Mouse (Mus musculus) CH12.LX (cell line): ENCODE results near the gene Palm2. TPM values are rescaled to one million over a fixed set of nuclear protein-coding genes. Genes with fewer than 3 reads are reported as not detected.

Experiments
- DNase-seq: peaks from one replicate; pipeline ENCODE4 v3.0.0-alpha.2; 2013; ENCODE audit errors: extremely low read depth
- H3K27ac ChIP-seq: 2 replicates; pipeline ENCODE4 v1.5.1; 2012; ENCODE audit warnings: low read depth, mild to moderate bottlenecking, control low read depth, moderate library complexity; ENCODE audit not compliant: insufficient read depth
- H3K27me3 ChIP-seq: replicated peaks from 2 replicates; pipeline ENCODE3; 2012; ENCODE audit warnings: inconsistent platforms
- H3K36me3 ChIP-seq, 2 experiments: replicated peaks in 1 of 2; 2 replicates each; pipeline versions ENCODE3 to v1.6.1; 2012; ENCODE audit warnings: inconsistent platforms in 1 of 2, low read length in 1 of 2, mild to moderate bottlenecking in 1 of 2, mixed read lengths in 1 of 2, moderate library complexity in 1 of 2; ENCODE audit not compliant: control insufficient read depth in 1 of 2, insufficient read depth in 1 of 2
- H3K4me1 ChIP-seq, 2 experiments: 2 replicates each; pipeline ENCODE4 v1.6.1; 2012; ENCODE audit warnings: inconsistent platforms in 1 of 2, moderate library complexity in 1 of 2; ENCODE audit not compliant: insufficient read depth in 2 of 2, control insufficient read depth in 1 of 2
- H3K4me2 ChIP-seq: 2 replicates; pipeline ENCODE4 v1.6.1; 2012; ENCODE audit warnings: low read depth, mild to moderate bottlenecking, control low read depth; ENCODE audit not compliant: poor library complexity, insufficient read depth, severe bottlenecking
- H3K4me3 ChIP-seq, 3 experiments: fragments of 150-350 bp in 1 of 3; sonication (generic) in 1 of 3; replicated peaks in 1 of 3; 2 replicates each; pipeline versions ENCODE3 to v1.5.1; 2011 to 2012; ENCODE audit warnings: low read depth in 2 of 3, low read length in 2 of 3, mild to moderate bottlenecking in 2 of 3, moderate library complexity in 2 of 3, control low read depth in 1 of 3, improper control_type of control experiment in 1 of 3, inconsistent platforms in 1 of 3, mixed read lengths in 1 of 3; ENCODE audit not compliant: poor library complexity in 1 of 3
- H3K79me2 ChIP-seq: replicated peaks from 2 replicates; pipeline ENCODE4 v1.6.1; 2012; ENCODE audit warnings: mild to moderate bottlenecking, moderate library complexity; ENCODE audit not compliant: control insufficient read depth, poor library complexity, insufficient read depth, severe bottlenecking; ENCODE audit errors: extremely low read depth
- H3K9ac ChIP-seq: 2 replicates; pipeline ENCODE4 v1.6.1; 2012; ENCODE audit warnings: low read depth, mild to moderate bottlenecking, control low read depth, moderate library complexity; ENCODE audit not compliant: insufficient read depth
- H3K9me3 ChIP-seq: replicated peaks from 2 replicates; pipeline ENCODE3; 2012; ENCODE audit warnings: low read length, inconsistent platforms, mixed read lengths
- CHD1 ChIP-seq: IDR thresholded peaks from 2 replicates; pipeline ENCODE4 v1.6.1; 2012; ENCODE audit warnings: low read depth, low read length, improper control_type of control experiment, inconsistent platforms
- CHD2 ChIP-seq: IDR thresholded peaks from 2 replicates; pipeline ENCODE4 v1.6.1; 2011; ENCODE audit warnings: low read length, improper control_type of control experiment
- CTCF ChIP-seq, 2 experiments: IDR thresholded peaks in 1 of 2; conservative IDR thresholded peaks in 1 of 2; 2 replicates each; pipeline ENCODE4 v1.5.1; 2011 to 2012; ENCODE audit warnings: low read depth in 2 of 2, low read length in 2 of 2, improper control_type of control experiment in 1 of 2, inconsistent platforms in 1 of 2, mild to moderate bottlenecking in 1 of 2, moderate library complexity in 1 of 2
- EP300 ChIP-seq: IDR thresholded peaks from 2 replicates; pipeline ENCODE4 v1.6.1; 2011; ENCODE audit warnings: low read length, improper control_type of control experiment
- ETS1 ChIP-seq: conservative IDR thresholded peaks from 2 replicates; pipeline ENCODE4 v1.6.1; 2012; ENCODE audit warnings: low read depth, mild to moderate bottlenecking, inconsistent platforms, low read length, improper control_type of control experiment, moderate library complexity
- GABPA ChIP-seq: IDR thresholded peaks from 2 replicates; pipeline ENCODE4 v1.6.1; 2012; ENCODE audit warnings: low read depth, low read length, improper control_type of control experiment, inconsistent platforms; ENCODE audit not compliant: insufficient replicate concordance
- JUN ChIP-seq: IDR thresholded peaks from 2 replicates; pipeline ENCODE4 v1.6.1; 2011; ENCODE audit warnings: low read depth, mild to moderate bottlenecking, low read length, improper control_type of control experiment, moderate library complexity; ENCODE audit not compliant: insufficient read depth
- MAFK ChIP-seq: IDR thresholded peaks from 2 replicates; pipeline ENCODE4 v1.6.1; 2011; ENCODE audit warnings: low read length, improper control_type of control experiment; ENCODE audit not compliant: insufficient replicate concordance
- MAZ ChIP-seq: IDR thresholded peaks from 2 replicates; pipeline ENCODE4 v1.6.1; 2012; ENCODE audit warnings: low read depth, mild to moderate bottlenecking, inconsistent platforms, low read length, improper control_type of control experiment, moderate library complexity
- MYC ChIP-seq: IDR thresholded peaks from 2 replicates; pipeline ENCODE4 v1.6.1; 2011; ENCODE audit warnings: low read depth, mild to moderate bottlenecking, improper control_type of control experiment, low read length
- PAX5 ChIP-seq: IDR thresholded peaks from 2 replicates; pipeline ENCODE4 v1.6.1; 2012; ENCODE audit warnings: low read length, inconsistent platforms, mixed read lengths
- RAD21 ChIP-seq: IDR thresholded peaks from 2 replicates; pipeline ENCODE4 v1.6.1; 2011; ENCODE audit warnings: low read depth, mild to moderate bottlenecking, low read length, improper control_type of control experiment, moderate library complexity
- SMC3 ChIP-seq: IDR thresholded peaks from 2 replicates; pipeline ENCODE4 v1.6.1; 2011; ENCODE audit warnings: low read depth, low read length, improper control_type of control experiment
- TBP ChIP-seq: conservative IDR thresholded peaks from 2 replicates; pipeline ENCODE4 v1.6.1; 2011; ENCODE audit warnings: low read depth, low read length, improper control_type of control experiment
- TCF12 ChIP-seq: IDR thresholded peaks from 2 replicates; pipeline ENCODE4 v1.6.1; 2014; ENCODE audit warnings: low read depth, mild to moderate bottlenecking, inconsistent platforms, low read length, improper control_type of control experiment
- USF1 ChIP-seq: IDR thresholded peaks from 2 replicates; pipeline ENCODE4 v1.6.1; 2014; ENCODE audit warnings: low read depth, mild to moderate bottlenecking, inconsistent platforms, low read length, improper control_type of control experiment
- USF2 ChIP-seq: conservative IDR thresholded peaks from 2 replicates; pipeline ENCODE4 v1.6.1; 2011; ENCODE audit warnings: low read depth, low read length, improper control_type of control experiment
- ZMIZ1 ChIP-seq: IDR thresholded peaks from 2 replicates; pipeline ENCODE4 v1.6.1; 2012; ENCODE audit warnings: low read depth, mild to moderate bottlenecking, inconsistent platforms, low read length, improper control_type of control experiment
- ZNF384 ChIP-seq: IDR thresholded peaks from 2 replicates; pipeline ENCODE4 v1.6.1; 2012; ENCODE audit warnings: low read depth, low read length, improper control_type of control experiment, inconsistent platforms
- dilution Hi-C: fragments of 300-500 bp; cut with MboI; formaldehyde crosslinking; loops from 2 replicates; pipeline ENCODE4 v1.14.3; 2020; ENCODE audit warnings: low sequenced_read_pairs; ENCODE audit not compliant: extremely low pct_unique_long_range_greater_than_20kb, extremely low pct_ligation_motif_present
- in situ Hi-C: fragments of 300-500 bp; cut with MboI; formaldehyde crosslinking; loops from 3 replicates; pipeline ENCODE4 v1.14.3; 2019; ENCODE audit warnings: low sequenced_read_pairs, low pct_ligation_motif_present, low pct_unique_long_range_greater_than_20kb, mixed read lengths
- polyA plus RNA-seq: library from polyadenylated mRNA; unstranded; fragments of >175 nt; gene quantifications from 2 replicates; pipeline ENCODE4 v1.2.1, GENCODE M21; 2012; ENCODE audit warnings: low read depth; ENCODE audit not compliant: insufficient read length
- total RNA-seq, 2 experiments: library from RNA; depleted of rRNA; stranded (reverse); fragments of 300-350 nt in 1 of 2; fragments of >200 nt in 1 of 2; gene quantifications; 2 replicates each; pipeline ENCODE4 v1.2.3; 2012 to 2014

Gene Palm2
- total and polyA plus RNA-seq, 3 experiments: not detected

- Histone ChIP-seq H3K36me3 (no peaks in the 10 kb centered on the region), H3K9ac (no peak overlapping the region), H3K27ac (peak overlapping the region; percentile 37; the same call in 1 of the 2 replicates)
- dilution Hi-C loops: no loop called here
- 0 out of 2 replicates have a peak, but pooled peaks have one; percentile 23 for TF ChIP-seq TBP
- TF ChIP-seq MYC: peak; percentile 38; the same call in 1 of the 2 replicates
- no peak for TF ChIP-seq GABPA
- no peak for TF ChIP-seq SMC3
- peak; percentile 47; the same call in 1 of the 2 replicates for TF ChIP-seq EP300
- no peak for TF ChIP-seq CHD1
- TF ChIP-seq TCF12: 0 out of 2 replicates have a peak, but pooled peaks have one; percentile 12
- peak; percentile 30; the same call in 1 of the 2 replicates for TF ChIP-seq ETS1
- TF ChIP-seq ZMIZ1: no peak
- TF ChIP-seq, all 38 proteins: peak for 5
- Histone ChIP-seq H3K4me3 (no peak overlapping the region), H3K79me2 (no peaks in the 10 kb centered on the region), H3K4me1 (peaks cover 13 to 50% of the 10 kb centered on the region in 2 experiments), H3K9me3 (no peaks in the 10 kb centered on the region), H3K27me3 (no peaks in the 10 kb centered on the region), H3K4me2 (no peak overlapping the region)
- DNase-seq: peak; percentile 69
- in situ Hi-C loops: no loop called here
Observed at GRCm38 (mm10) chr4:57720869-57721361, 286.9 kb downstream of the Palm2 start.

GRCm38 (mm10) chr4:57722296-57722695 lies 288.2 kb downstream of the Palm2 start:
- in situ Hi-C loops: no loop called here
- dilution Hi-C loops: no loop called here

More at GRCm38 (mm10) chr4:57722296-57722695, 288.2 kb downstream of the Palm2 start:
- peaks cover 25 to 64% of the 10 kb centered on the region in 2 experiments for H3K4me1 ChIP-seq
- H3K4me3 ChIP-seq: no peak overlapping the region
- no peak overlapping the region for H3K27ac ChIP-seq
- no peaks in the 10 kb centered on the region for H3K27me3 ChIP-seq
- TF ChIP-seq CTCF (conservative IDR thresholded peaks at IDR 0.05 in 1 of 2, IDR thresholded peaks at IDR 0.05 in 1 of 2; ENCODE audit: low read depth in 2 of 2, low read length in 2 of 2) (no peak), CHD2 (no peak), USF2 (no peak), MAZ (no peak), ZNF384 (no peak), MAFK (no peak), RAD21 (no peak), ZMIZ1 (no peak), USF1 (no peak), TCF12 (no peak), PAX5 (no peak), JUN (no peak)
- no peak overlapping the region for H3K4me2 ChIP-seq
- H3K36me3 ChIP-seq: no peaks in the 10 kb centered on the region
- no peaks in the 10 kb centered on the region for H3K79me2 ChIP-seq
- no peak for DNase-seq
- no peaks in the 10 kb centered on the region for H3K9me3 ChIP-seq
- no peak overlapping the region for H3K9ac ChIP-seq
